Mouse (Mus musculus): ENCODE measurements around the gene Map6. TPM values are rescaled to one million over a fixed set of nuclear protein-coding genes. Genes with fewer than 3 reads are reported as not detected.

Map6 gene
- polyA plus RNA-seq, 1 experiment from 2014 or later, result 0.06 TPM

- Histone ChIP-seq H3K36me3 (replicated peaks; ENCODE audit: insufficient read depth, low read length) (no peaks in the 10 kb centered on the region), H3K27me3 (ENCODE audit: insufficient read depth, low read length) (no peaks in the 10 kb centered on the region), H3K9me3 (ENCODE audit: low read length) (no peaks in the 10 kb centered on the region), H3K4me3 (ENCODE audit: low read depth, low read length) (no peak overlapping the region), H3K27ac (ENCODE audit: low read depth) (no peak overlapping the region), H3K9ac (replicated peaks) (no peak overlapping the region), H3K4me2 (ENCODE audit: low read depth, low read length) (no peak overlapping the region), H3K4me1 (ENCODE audit: insufficient read depth) (no peaks in the 10 kb centered on the region)
- no peak for ATAC-seq
- TF ChIP-seq EP300 (IDR thresholded peaks at IDR 0.05; ENCODE audit: low read depth) (no peak), CTCF (IDR thresholded peaks at IDR 0.05; ENCODE audit: low read depth) (no peak)
- DNase-seq, result no peak
- 59% methylated on average over 3 of the region's 3 CpGs for WGBS (ENCODE audit: insufficient replicate concordance)
Observed at GRCm38 (mm10) chr7:99300650-99301175, 33.5 kb downstream of the Map6 start.

GRCm38 (mm10) chr7:99304029-99304428 lies 36.8 kb downstream of the Map6 start:
- Histone ChIP-seq H3K36me3 (replicated peaks; ENCODE audit: insufficient read depth, low read length) (no peaks in the 10 kb centered on the region), H3K9ac (replicated peaks) (no peak overlapping the region), H3K4me2 (ENCODE audit: low read depth, low read length) (no peak overlapping the region), H3K9me3 (ENCODE audit: low read length) (no peaks in the 10 kb centered on the region), H3K4me3 (ENCODE audit: low read depth, low read length) (no peak overlapping the region), H3K27me3 (ENCODE audit: insufficient read depth, low read length) (no peaks in the 10 kb centered on the region), H3K27ac (ENCODE audit: low read depth) (no peak overlapping the region), H3K4me1 (ENCODE audit: insufficient read depth) (no peaks in the 10 kb centered on the region)
- DNase-seq, result no peak
- no peak for ATAC-seq
- 49% methylated on average over 6 of the region's 6 CpGs for WGBS (ENCODE audit: insufficient replicate concordance)
- TF ChIP-seq EP300 (IDR thresholded peaks at IDR 0.05; ENCODE audit: low read depth), result no peak
- no peak for TF ChIP-seq CTCF (IDR thresholded peaks at IDR 0.05; ENCODE audit: low read depth)

DNA sequence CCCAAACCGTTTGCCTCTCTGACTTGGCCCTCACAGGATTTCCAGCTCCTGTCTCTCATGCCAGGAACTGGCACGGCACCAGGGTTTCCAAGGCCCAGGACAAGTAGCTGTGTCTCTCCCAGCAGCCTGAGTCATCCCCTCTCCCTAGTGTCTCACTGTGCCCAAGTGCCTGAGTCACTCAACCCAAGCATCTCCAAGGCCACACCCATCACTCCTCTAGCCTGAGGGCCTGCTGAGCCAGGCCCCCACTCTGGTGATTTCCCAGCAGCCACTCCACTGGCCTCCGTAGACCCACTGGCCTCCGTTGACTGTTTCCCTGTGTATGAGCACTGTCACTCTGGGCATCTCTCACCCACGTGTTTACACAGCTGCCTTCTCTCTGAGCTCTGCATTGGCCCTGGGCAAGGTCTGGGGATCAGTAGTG lies 37.7 kb downstream of the Map6 start:
- DNase-seq, result no peak
- 59% methylated on average over 5 of the region's 5 CpGs for WGBS (ENCODE audit: insufficient replicate concordance)

DNA sequence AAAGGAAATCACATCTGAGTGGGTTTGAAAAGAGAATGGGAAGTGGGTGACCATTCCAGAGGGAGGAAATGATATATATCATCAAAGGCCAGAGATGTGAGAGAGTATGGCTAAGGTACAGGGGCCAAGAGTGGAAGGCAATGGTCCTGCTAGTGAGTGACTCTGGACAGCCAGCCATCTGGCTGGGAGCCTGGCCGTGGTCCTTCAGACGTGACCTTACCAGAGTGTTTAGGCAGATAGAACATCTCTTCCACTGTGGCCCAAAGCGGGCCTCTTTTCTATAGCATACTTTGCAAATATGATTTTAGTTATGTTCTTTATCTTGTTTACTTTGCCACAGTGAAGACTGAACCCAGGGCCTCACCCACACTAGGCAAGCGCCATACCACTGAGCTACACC lies 38.4 kb downstream of the Map6 start:
- Histone ChIP-seq H3K4me3 (ENCODE audit: low read depth, low read length) (no peak overlapping the region), H3K4me2 (ENCODE audit: low read depth, low read length) (no peak overlapping the region), H3K9ac (replicated peaks) (no peak overlapping the region), H3K27ac (ENCODE audit: low read depth) (no peak overlapping the region), H3K27me3 (ENCODE audit: insufficient read depth, low read length) (no peaks in the 10 kb centered on the region), H3K36me3 (replicated peaks; ENCODE audit: insufficient read depth, low read length) (no peaks in the 10 kb centered on the region), H3K9me3 (ENCODE audit: low read length) (no peaks in the 10 kb centered on the region), H3K4me1 (ENCODE audit: insufficient read depth) (no peaks in the 10 kb centered on the region)
- 81% methylated on average over 4 of the region's 4 CpGs for WGBS (ENCODE audit: insufficient replicate concordance)
- TF ChIP-seq EP300 (IDR thresholded peaks at IDR 0.05; ENCODE audit: low read depth) (no peak), CTCF (IDR thresholded peaks at IDR 0.05; ENCODE audit: low read depth) (no peak)
- no peak for ATAC-seq
- DNase-seq, result no peak

More for the DNA sequence above, 37.7 kb downstream of the Map6 start:
- no peaks in the 10 kb centered on the region for H3K36me3 ChIP-seq (replicated peaks; ENCODE audit: insufficient read depth, low read length)
- ATAC-seq, result no peak
- H3K9me3 ChIP-seq (ENCODE audit: low read length), result no peaks in the 10 kb centered on the region
- H3K9ac ChIP-seq (replicated peaks), result no peak overlapping the region
- no peak for TF ChIP-seq EP300 (IDR thresholded peaks at IDR 0.05; ENCODE audit: low read depth)
- no peak for TF ChIP-seq CTCF (IDR thresholded peaks at IDR 0.05; ENCODE audit: low read depth)
- H3K27ac ChIP-seq (ENCODE audit: low read depth), result no peak overlapping the region
- H3K4me1 ChIP-seq (ENCODE audit: insufficient read depth), result no peaks in the 10 kb centered on the region
- no peaks in the 10 kb centered on the region for H3K27me3 ChIP-seq (ENCODE audit: insufficient read depth, low read length)
- H3K4me3 ChIP-seq (ENCODE audit: low read depth, low read length), result no peak overlapping the region
- no peak overlapping the region for H3K4me2 ChIP-seq (ENCODE audit: low read depth, low read length)

- WGBS (ENCODE audit: insufficient replicate concordance), result 45% methylated on average over 3 of the region's 3 CpGs
- H3K9ac ChIP-seq (replicated peaks), result no peak overlapping the region
- TF ChIP-seq EP300 (IDR thresholded peaks at IDR 0.05; ENCODE audit: low read depth), result no peak
- TF ChIP-seq CTCF (IDR thresholded peaks at IDR 0.05; ENCODE audit: low read depth), result no peak
- no peak overlapping the region for H3K27ac ChIP-seq (ENCODE audit: low read depth)
- DNase-seq (no peak), ATAC-seq (no peak)
- no peaks in the 10 kb centered on the region for H3K9me3 ChIP-seq (ENCODE audit: low read length)
- no peaks in the 10 kb centered on the region; the same call in 1 of the 2 replicates for H3K4me1 ChIP-seq (ENCODE audit: insufficient read depth)
- no peaks in the 10 kb centered on the region for H3K27me3 ChIP-seq (ENCODE audit: insufficient read depth, low read length)
- H3K4me3 ChIP-seq (ENCODE audit: low read depth, low read length), result no peak overlapping the region
- H3K36me3 ChIP-seq (replicated peaks; ENCODE audit: insufficient read depth, low read length), result no peaks in the 10 kb centered on the region
- H3K4me2 ChIP-seq (ENCODE audit: low read depth, low read length), result no peak overlapping the region
Observed at GRCm38 (mm10) chr7:99306640-99307039, 39.4 kb downstream of the Map6 start.

- Histone ChIP-seq H3K27me3 (ENCODE audit: insufficient read depth, low read length) (no peaks in the 10 kb centered on the region), H3K4me3 (ENCODE audit: low read depth, low read length) (no peak overlapping the region), H3K9me3 (ENCODE audit: low read length) (no peaks in the 10 kb centered on the region), H3K4me1 (ENCODE audit: insufficient read depth) (peaks cover 20% of the 10 kb centered on the region), H3K36me3 (replicated peaks; ENCODE audit: insufficient read depth, low read length) (no peaks in the 10 kb centered on the region), H3K9ac (replicated peaks) (no peak overlapping the region), H3K4me2 (ENCODE audit: low read depth, low read length) (no peak overlapping the region), H3K27ac (ENCODE audit: low read depth) (no peak overlapping the region)
- no peak for TF ChIP-seq EP300 (IDR thresholded peaks at IDR 0.05; ENCODE audit: low read depth)
- TF ChIP-seq CTCF (IDR thresholded peaks at IDR 0.05; ENCODE audit: low read depth), result no peak
- DNase-seq (no peak), ATAC-seq (peak; percentile 71)
- 23% methylated on average over 7 of the region's 7 CpGs for WGBS (ENCODE audit: insufficient replicate concordance)
Observed at GRCm38 (mm10) chr7:99311433-99311832, 44.2 kb downstream of the Map6 start.

DNA sequence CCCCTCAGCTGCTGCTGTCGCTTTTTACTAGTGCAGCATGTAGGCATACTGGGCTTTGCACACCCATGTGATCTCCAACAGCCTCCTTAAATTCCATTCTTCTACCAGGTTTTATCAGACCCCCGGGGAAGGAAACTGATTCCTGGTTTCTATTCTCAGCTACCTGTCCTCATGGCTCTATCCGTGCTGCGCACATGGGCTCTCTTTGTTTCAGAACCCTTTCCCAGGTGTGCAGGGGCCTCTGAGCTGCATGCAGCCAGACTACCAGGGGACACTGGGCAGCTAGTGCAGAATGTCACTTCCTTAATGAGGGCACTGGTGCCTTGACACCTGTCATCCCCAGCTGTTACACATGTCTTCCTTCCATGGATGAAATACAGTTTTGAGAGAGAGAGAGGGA lies 44.8 kb downstream of the Map6 start:
- 53% methylated on average over 4 of the region's 4 CpGs for WGBS (ENCODE audit: insufficient replicate concordance)
- Histone ChIP-seq H3K4me2 (ENCODE audit: low read depth, low read length) (no peak overlapping the region), H3K9ac (replicated peaks) (no peak overlapping the region), H3K4me3 (ENCODE audit: low read depth, low read length) (no peak overlapping the region), H3K27ac (ENCODE audit: low read depth) (no peak overlapping the region), H3K36me3 (replicated peaks; ENCODE audit: insufficient read depth, low read length) (no peaks in the 10 kb centered on the region), H3K4me1 (ENCODE audit: insufficient read depth) (peaks cover 20% of the 10 kb centered on the region), H3K27me3 (ENCODE audit: insufficient read depth, low read length) (no peaks in the 10 kb centered on the region), H3K9me3 (ENCODE audit: low read length) (no peaks in the 10 kb centered on the region)
- ATAC-seq (no peak), DNase-seq (no peak)
- TF ChIP-seq EP300 (IDR thresholded peaks at IDR 0.05; ENCODE audit: low read depth) (no peak), CTCF (IDR thresholded peaks at IDR 0.05; ENCODE audit: low read depth) (no peak)
